Comparison of ENCODE assay signal across 11 mouse cellular contexts in genomic region chr11:116088741-116089394, GRCm38 (mm10). TPM values are rescaled to one million over a fixed set of nuclear protein-coding genes. Genes with fewer than 3 reads are reported as not detected.
DNase-seq lines count a peak whose midpoint lies in the region; ATAC-seq and TF ChIP-seq lines count a peak whose summit lies in the region.
"Had no signal": no experiment of that assay in that cellular context is flagged by ENCODE, and none has a peak within 500 bp of the region (broad histone marks: within the 10 kb centered on the region; RNA-seq: fewer than 3 reads in every experiment).

No protein-coding gene starts in this region.

- H3K27me3 ChIP-seq in testis, adult 2 months (ENCODE audit: control insufficient read depth, insufficient read depth, low read length): no peaks in the 10 kb centered on the region
- H3K27me3 ChIP-seq in liver, embryonic 12.5 days (replicated peaks): no peaks in the 10 kb centered on the region
- H3K27me3 ChIP-seq in forebrain, embryonic 15.5 days: no peaks in the 10 kb centered on the region

- H3K27ac ChIP-seq in testis, adult 2 months (ENCODE audit: control insufficient read depth, insufficient read depth, low read depth, low read length): peak overlapping the region; percentile 32; the same call in 1 of the 2 replicates
- peak overlapping the region; percentile 82; the same call in 1 of the 2 replicates for H3K27ac ChIP-seq in liver, embryonic 12.5 days
- no peak overlapping the region for H3K27ac ChIP-seq in forebrain, embryonic 15.5 days (replicated peaks)
- H3K27ac ChIP-seq: forebrain, embryonic 10.5 days; hindbrain, embryonic 10.5 days had no signal

- TF ChIP-seq POLR2A in testis, adult 2 months (IDR thresholded peaks at IDR 0.05; ENCODE audit: control insufficient read depth, low read depth, low read length): no peak

- no peak for TF ChIP-seq CTCF in testis, adult 2 months (IDR thresholded peaks at IDR 0.05; ENCODE audit: control insufficient read depth, insufficient read depth, insufficient replicate concordance, low read depth, low read length)

- H3K9me3 ChIP-seq in liver, embryonic 12.5 days (replicated peaks): no peaks in the 10 kb centered on the region
- H3K9me3 ChIP-seq in forebrain, embryonic 15.5 days: no peaks in the 10 kb centered on the region
- H3K9me3 ChIP-seq: forebrain, embryonic 10.5 days; hindbrain, embryonic 10.5 days had no signal

- peak; percentile 41 for DNase-seq in kidney, adult 18-20 months
- no peak for DNase-seq in kidney, postnatal 14 days
- no peak for DNase-seq in testis, postnatal 14 days (ENCODE audit: low spot score)
- no peak for DNase-seq in left cerebral cortex, postnatal 25 days (ENCODE audit: low spot score in 2 of 2)
- DNase-seq: gastrocnemius, postnatal 10 days; thymus, postnatal 14 days had no signal

- intact Hi-C loops in left cerebral cortex, postnatal 25 days (cut with DNase I): no loop called here

- ATAC-seq in liver, embryonic 12.5 days: no peak
- ATAC-seq in forebrain, embryonic 15.5 days (replicated peaks): no peak

- WGBS in liver, embryonic 12.5 days (ENCODE audit: insufficient replicate concordance): 31% methylated on average over 11 of the region's 11 CpGs
- WGBS in forebrain, embryonic 15.5 days: 88% methylated on average over 11 of the region's 11 CpGs

- no peaks in the 10 kb centered on the region; the same call in 1 of the 2 replicates for H3K36me3 ChIP-seq in testis, adult 2 months (ENCODE audit: control insufficient read depth, insufficient read depth, low read length)
- peaks cover 13% of the 10 kb centered on the region for H3K36me3 ChIP-seq in liver, embryonic 12.5 days
- peaks cover under 1% of the 10 kb centered on the region; the same call in 1 of the 2 replicates for H3K36me3 ChIP-seq in forebrain, embryonic 15.5 days

- no peak overlapping the region for H3K4me3 ChIP-seq in testis, adult 2 months (ENCODE audit: control insufficient read depth, low read depth, low read length)
- H3K4me3 ChIP-seq in liver, embryonic 12.5 days: no peak overlapping the region
- H3K4me3 ChIP-seq in forebrain, embryonic 15.5 days: no peak overlapping the region
- H3K4me3 ChIP-seq: forebrain, embryonic 10.5 days; hindbrain, embryonic 10.5 days had no signal

- H3K9ac ChIP-seq in liver, embryonic 12.5 days: no peak overlapping the region
- H3K9ac ChIP-seq in forebrain, embryonic 15.5 days (replicated peaks): no peak overlapping the region

- H3K4me1 ChIP-seq in testis, adult 2 months (ENCODE audit: control insufficient read depth, insufficient read depth, low read length): peaks cover 6% of the 10 kb centered on the region
- peaks cover 48% of the 10 kb centered on the region for H3K4me1 ChIP-seq in liver, embryonic 12.5 days
- peaks cover 15% of the 10 kb centered on the region for H3K4me1 ChIP-seq in forebrain, embryonic 15.5 days

- peak overlapping the region; percentile 75 for H3K4me2 ChIP-seq in liver, embryonic 12.5 days
- H3K4me2 ChIP-seq in forebrain, embryonic 15.5 days (replicated peaks): no peak overlapping the region

RNA-seq across cellular contexts. Expression of gene Wbp2, which starts 2.1 kb away (rescaled TPM):
- polyA plus RNA-seq in testis, adult 2 months (2012; rRNA removed): 253 and 269 TPM in 2 replicates
- polyA plus RNA-seq in liver, embryonic 12.5 days (2016; fragmentation: Nextera tagmentation; extraction: Ambion mirVana): 76.4 and 77.8 TPM in 2 replicates
- 138 and 144 TPM in 2 replicates for polyA plus RNA-seq in forebrain, embryonic 15.5 days (2015; fragmentation: Nextera tagmentation; extraction: Ambion mirVana)
- 100 to 1,000 TPM; 342 to 363 TPM for total RNA-seq in left cerebral cortex, postnatal 25 days (2021)

RNA-seq across cellular contexts. Expression of gene Unc13d, which starts 11.1 kb away (rescaled TPM):
- 3.4 and 3.8 TPM in 2 replicates for polyA plus RNA-seq in testis, adult 2 months (2012; rRNA removed)
- 48.9 and 50.1 TPM in 2 replicates for polyA plus RNA-seq in liver, embryonic 12.5 days (2016; fragmentation: Nextera tagmentation; extraction: Ambion mirVana)
- 0.70 and 0.80 TPM in 2 replicates for polyA plus RNA-seq in forebrain, embryonic 15.5 days (2015; fragmentation: Nextera tagmentation; extraction: Ambion mirVana)
- 1 to 10 TPM in 1 of 2 experiments, under 1 TPM in 1; 0.82 to 1.0 TPM for total RNA-seq in left cerebral cortex, postnatal 25 days (2021)

RNA-seq across cellular contexts. Expression of gene Trim47, which starts 38.1 kb away (rescaled TPM):
- 6.6 and 8.3 TPM in 2 replicates for polyA plus RNA-seq in testis, adult 2 months (2012; rRNA removed)
- 6.2 TPM in 2 replicates for polyA plus RNA-seq in liver, embryonic 12.5 days (2016; fragmentation: Nextera tagmentation; extraction: Ambion mirVana)
- polyA plus RNA-seq in forebrain, embryonic 15.5 days (2015; fragmentation: Nextera tagmentation; extraction: Ambion mirVana): 7.0 and 7.7 TPM in 2 replicates
- 1 to 10 TPM; 7.0 to 7.4 TPM for total RNA-seq in left cerebral cortex, postnatal 25 days (2021)

RNA-seq across cellular contexts. Expression of gene Trim65, which starts 42.1 kb away (rescaled TPM):
- 0.57 and 0.63 TPM in 2 replicates for polyA plus RNA-seq in testis, adult 2 months (2012; rRNA removed)
- polyA plus RNA-seq in liver, embryonic 12.5 days (2016; fragmentation: Nextera tagmentation; extraction: Ambion mirVana): 1.7 and 2.0 TPM in 2 replicates
- 1.6 and 1.9 TPM in 2 replicates for polyA plus RNA-seq in forebrain, embryonic 15.5 days (2015; fragmentation: Nextera tagmentation; extraction: Ambion mirVana)
- total RNA-seq in left cerebral cortex, postnatal 25 days (2021): 1 to 10 TPM; 7.0 to 7.1 TPM

RNA-seq across cellular contexts. Expression of gene Mrpl38, which starts 49.8 kb away (rescaled TPM):
- 51.3 and 54.5 TPM in 2 replicates for polyA plus RNA-seq in testis, adult 2 months (2012; rRNA removed)
- polyA plus RNA-seq in liver, embryonic 12.5 days (2016; fragmentation: Nextera tagmentation; extraction: Ambion mirVana): 76.7 and 81.5 TPM in 2 replicates
- 77.7 and 78.5 TPM in 2 replicates for polyA plus RNA-seq in forebrain, embryonic 15.5 days (2015; fragmentation: Nextera tagmentation; extraction: Ambion mirVana)
- 10 to 100 TPM; 53.0 to 53.8 TPM for total RNA-seq in left cerebral cortex, postnatal 25 days (2021)

Comparison
In these comparisons a context has a peak if more than half of its experiments do, and no peak if none do; other contexts are left out.
1. RNA of gene Unc13d, which starts 11.1 kb away (polyA plus RNA-seq): 48.9 to 50.1 TPM in liver, embryonic 12.5 days; 3.4 to 3.8 TPM in testis, adult 2 months and 0.70 to 0.80 TPM in forebrain, embryonic 15.5 days; every median in the first group is over 10 times any median in the second.